Mouse (Mus musculus): Measurements from ENCODE around the gene Birc3. TPM values are rescaled to one million over a fixed set of nuclear protein-coding genes. Genes with fewer than 3 reads are reported as not detected.
A peak's percentile ranks its signal among the peaks of the same experiment; 100 is the strongest.

Gene Birc3
- total and polyA plus RNA-seq, 3 experiments, result 11.6 to 26.5 TPM; not detected in 1

- peak; percentile 92 for TF ChIP-seq TBP (IDR thresholded peaks at IDR 0.05; ENCODE audit: low read depth, low read length)
- peak in 1 of 2 experiments; percentile 59; a peak in 2 of 4 replicates for TF ChIP-seq EP300 (IDR thresholded peaks at IDR 0.05; ENCODE audit: low read depth in 1 of 2, low read length in 2 of 2)
- peak; percentile 98 for TF ChIP-seq MYC (IDR thresholded peaks at IDR 0.05; ENCODE audit: low read depth, low read length)
- peak; percentile 99 for TF ChIP-seq NELFE (IDR thresholded peaks at IDR 0.05; ENCODE audit: low read depth, low read length)
- no peak for TF ChIP-seq CHD2 (IDR thresholded peaks at IDR 0.05; ENCODE audit: low read length)
- peak; percentile 94 for TF ChIP-seq MAX (IDR thresholded peaks at IDR 0.05; ENCODE audit: low read length)
- TF ChIP-seq USF1 (IDR thresholded peaks at IDR 0.05; ENCODE audit: low read depth, low read length), result peak; percentile 48; the same call in 1 of the 2 replicates
Measured at GRCm38 (mm10) chr9:7836905-7837805, 35.8 kb downstream of the Birc3 start, which contains the start of gene Birc2 (continued).

GRCm38 (mm10) chr9:7836331-7836730, 36.7 kb downstream of the Birc3 start:
- Histone ChIP-seq H3K9me3 (replicated peaks; ENCODE audit: insufficient read depth, low read length) (no peaks in the 10 kb centered on the region), H3K36me3 (ENCODE audit: control insufficient read depth in 1 of 2, insufficient read depth in 2 of 2, low read length in 2 of 2) (peaks cover 3 to 37% of the 10 kb centered on the region in 2 experiments; a peak in 3 of 4 replicates), H3K4me1 (ENCODE audit: control insufficient read depth in 1 of 2, insufficient read depth in 2 of 2, low read length in 2 of 2) (peaks cover 3 to 21% of the 10 kb centered on the region in 2 experiments; a peak in 3 of 4 replicates), H3K79me2 (ENCODE audit: control insufficient read depth, insufficient read depth, low read length, poor library complexity) (peaks cover 35% of the 10 kb centered on the region), H3K4me3 (ENCODE audit: control insufficient read depth in 1 of 2, insufficient read depth in 1 of 2, low read depth in 2 of 2, low read length in 2 of 2) (peak overlapping the region; percentile 63 to 88), H3K27me3 (ENCODE audit: control insufficient read depth in 1 of 2, insufficient read depth in 2 of 2, low read length in 2 of 2) (no peaks in the 10 kb centered on the region), H3K9ac (ENCODE audit: control insufficient read depth, low read depth, low read length, poor library complexity, severe bottlenecking) (peak overlapping the region; percentile 81), H3K27ac (ENCODE audit: control insufficient read depth, low read depth, low read length) (peak overlapping the region; percentile 91)
- peak; percentile 91 for DNase-seq (ENCODE audit: low read depth, low spot score)
- no peak for TF ChIP-seq POLR2AphosphoS5 (IDR thresholded peaks at IDR 0.05; ENCODE audit: borderline replicate concordance, low read depth, low read length)
- no peak for TF ChIP-seq JUND (IDR thresholded peaks at IDR 0.05; ENCODE audit: low read depth, low read length)
- TF ChIP-seq NRF1 (IDR thresholded peaks at IDR 0.05; ENCODE audit: insufficient read depth, low read depth, low read length, poor library complexity, severe bottlenecking), result no peak
- TF ChIP-seq USF2 (IDR thresholded peaks at IDR 0.05; ENCODE audit: borderline replicate concordance in 1 of 2, insufficient read depth in 1 of 2, low read depth in 1 of 2, low read length in 2 of 2), result no peak
- TF ChIP-seq ZNF384 (IDR thresholded peaks at IDR 0.05; ENCODE audit: low read depth, low read length), result no peak
- no peak for TF ChIP-seq MEF2A (IDR thresholded peaks at IDR 0.05; ENCODE audit: extremely low read depth, insufficient replicate concordance, low read depth, low read length, poor library complexity, severe bottlenecking)
- no peak for TF ChIP-seq TAL1 (IDR thresholded peaks at IDR 0.05; ENCODE audit: low read length)
- 0 out of 2 replicates have a peak, but pooled peaks have one; percentile 31 for TF ChIP-seq TCF12 (IDR thresholded peaks at IDR 0.05; ENCODE audit: low read depth, low read length)
- no peak for TF ChIP-seq E2F4 (IDR thresholded peaks at IDR 0.05; ENCODE audit: borderline replicate concordance, low read depth, low read length)
- TF ChIP-seq RCOR1 (IDR thresholded peaks at IDR 0.05; ENCODE audit: low read depth, low read length), result no peak
- 0 out of 2 replicates have a peak, but pooled peaks have one; percentile 73 for TF ChIP-seq UBTF (IDR thresholded peaks at IDR 0.05; ENCODE audit: borderline replicate concordance, insufficient read depth, low read depth, low read length)
- no peak for TF ChIP-seq ETS1 (IDR thresholded peaks at IDR 0.05; ENCODE audit: low read depth, low read length)
- TF ChIP-seq SIN3A (IDR thresholded peaks at IDR 0.05; ENCODE audit: low read length), result peak; percentile 17; the same call in 1 of the 2 replicates
- TF ChIP-seq MXI1 (IDR thresholded peaks at IDR 0.05; ENCODE audit: low read depth, low read length), result no peak
- TF ChIP-seq HCFC1 (IDR thresholded peaks at IDR 0.05; ENCODE audit: low read depth, low read length), result peak; percentile 57; the same call in 1 of the 2 replicates
- TF ChIP-seq ZKSCAN1 (IDR thresholded peaks at IDR 0.05; ENCODE audit: low read depth, low read length), result 0 out of 2 replicates have a peak, but pooled peaks have one; percentile 43
- no peak for TF ChIP-seq KAT2A (conservative IDR thresholded peaks at IDR 0.05; ENCODE audit: low read depth, low read length)
- no peak for TF ChIP-seq EP300 (IDR thresholded peaks at IDR 0.05; ENCODE audit: low read depth in 1 of 2, low read length in 2 of 2)
- TF ChIP-seq ZMIZ1 (IDR thresholded peaks at IDR 0.05; ENCODE audit: low read depth, low read length), result no peak
- no peak for TF ChIP-seq BHLHE40 (IDR thresholded peaks at IDR 0.05; ENCODE audit: borderline replicate concordance, low read depth, low read length)
- peak; percentile 47; the same call in 1 of the 2 replicates for TF ChIP-seq TBP (IDR thresholded peaks at IDR 0.05; ENCODE audit: low read depth, low read length)
- no peak for TF ChIP-seq ELF1 (IDR thresholded peaks at IDR 0.05; ENCODE audit: low read depth, low read length)
- TF ChIP-seq MAFK (IDR thresholded peaks at IDR 0.05; ENCODE audit: borderline replicate concordance, low read depth, low read length), result no peak
- no peak for TF ChIP-seq CHD2 (IDR thresholded peaks at IDR 0.05; ENCODE audit: low read length)
- no peak for TF ChIP-seq USF1 (IDR thresholded peaks at IDR 0.05; ENCODE audit: low read depth, low read length)
- TF ChIP-seq POLR2A (IDR thresholded peaks at IDR 0.05; ENCODE audit: control insufficient read depth in 1 of 2, insufficient read depth in 1 of 2, low read depth in 1 of 2, low read length in 2 of 2, poor library complexity in 1 of 2), result no peak
- no peak for TF ChIP-seq CTCF (IDR thresholded peaks at IDR 0.05 in 2 of 3, conservative IDR thresholded peaks at IDR 0.05 in 1 of 3; ENCODE audit: control insufficient read depth in 1 of 3, insufficient read depth in 1 of 3, low read depth in 2 of 3, low read length in 3 of 3, poor library complexity in 1 of 3, severe bottlenecking in 1 of 3)
- no peak for TF ChIP-seq POLR2AphosphoS2 (IDR thresholded peaks at IDR 0.05; ENCODE audit: low read length)
